Mouse (Mus musculus): ENCODE measurements around the gene Sipa1l3. TPM values are rescaled to one million over a fixed set of nuclear protein-coding genes. Genes with fewer than 3 reads are reported as not detected.

Sipa1l3 gene
- total RNA-seq, 2 experiments from 2014 or later, result 55.0 to 60.7 TPM

- intact Hi-C loops (cut with DNase I), result no loop called here
Observed at GRCm38 (mm10) chr7:29355406-29355805, 163.0 kb downstream of the Sipa1l3 start.

GRCm38 (mm10) chr7:29354161-29354560 lies 164.3 kb downstream of the Sipa1l3 start:
- intact Hi-C loops (cut with DNase I), result no loop called here
- DNase-seq (ENCODE audit: low spot score in 2 of 2), result peak in 1 of 2 experiments; percentile 57

More at GRCm38 (mm10) chr7:29355406-29355805, 163.0 kb downstream of the Sipa1l3 start:
- DNase-seq (ENCODE audit: low spot score in 2 of 2), result no peak

DNA sequence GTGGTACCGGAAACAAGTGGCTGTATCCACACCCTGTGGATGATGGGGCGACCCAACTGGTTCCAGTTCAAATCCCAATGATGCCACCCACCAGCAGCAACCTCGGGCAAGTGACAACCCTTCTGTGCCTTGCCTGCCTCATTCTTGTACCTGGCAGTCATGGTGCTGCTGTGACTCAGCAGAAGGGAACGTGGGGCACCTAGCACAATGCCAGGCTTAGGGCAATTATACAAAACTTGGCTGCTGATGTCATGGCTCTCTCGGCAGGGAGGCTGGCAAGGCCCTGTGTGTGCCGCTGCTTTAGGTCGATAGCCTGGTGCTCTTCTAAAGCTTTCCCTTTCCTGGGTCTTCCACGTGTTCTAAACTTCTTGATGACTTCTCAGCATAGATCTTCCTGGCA lies 166.2 kb downstream of the Sipa1l3 start:
- intact Hi-C loops (cut with DNase I), result no loop called here
- DNase-seq (ENCODE audit: low spot score in 2 of 2), result no peak

DNA sequence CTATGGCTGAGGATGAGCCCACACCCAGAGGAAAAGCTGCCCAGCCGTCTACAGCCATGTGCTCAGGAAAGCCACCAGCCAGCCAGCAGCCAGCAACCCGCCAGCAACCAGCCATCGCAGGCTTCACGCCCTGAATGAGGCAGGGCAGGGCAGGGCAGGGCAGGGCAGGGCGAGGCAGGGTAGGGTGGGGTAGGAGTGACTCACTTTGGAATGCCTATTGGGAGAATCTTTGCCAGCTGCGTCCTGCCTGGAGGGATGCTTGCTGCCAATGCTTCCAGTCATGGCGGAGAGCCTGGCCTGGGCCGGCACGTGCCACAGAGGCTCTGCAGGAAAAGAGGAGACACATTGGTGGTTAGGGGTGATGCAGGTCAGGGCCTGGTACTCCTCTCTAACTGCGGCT lies 168.0 kb downstream of the Sipa1l3 start:
- DNase-seq (ENCODE audit: low spot score in 2 of 2), result no peak
- intact Hi-C loops (cut with DNase I), result no loop called here

GRCm38 (mm10) chr7:29346212-29346611 lies 172.2 kb downstream of the Sipa1l3 start:
- peak in 1 of 2 experiments; percentile 59 for DNase-seq (ENCODE audit: low spot score in 2 of 2)
- intact Hi-C loops (cut with DNase I), result no loop called here

GRCm38 (mm10) chr7:29345534-29345933 lies 172.9 kb downstream of the Sipa1l3 start:
- DNase-seq (ENCODE audit: low spot score in 2 of 2), result no peak
- intact Hi-C loops (cut with DNase I), result no loop called here

GRCm38 (mm10) chr7:29343746-29344145 lies 174.7 kb downstream of the Sipa1l3 start:
- no peak for DNase-seq (ENCODE audit: low spot score in 2 of 2)
- intact Hi-C loops (cut with DNase I), result no loop called here

GRCm38 (mm10) chr7:29342489-29343092 lies 175.8 kb downstream of the Sipa1l3 start:
- no peak for DNase-seq (ENCODE audit: low spot score in 2 of 2)

DNA sequence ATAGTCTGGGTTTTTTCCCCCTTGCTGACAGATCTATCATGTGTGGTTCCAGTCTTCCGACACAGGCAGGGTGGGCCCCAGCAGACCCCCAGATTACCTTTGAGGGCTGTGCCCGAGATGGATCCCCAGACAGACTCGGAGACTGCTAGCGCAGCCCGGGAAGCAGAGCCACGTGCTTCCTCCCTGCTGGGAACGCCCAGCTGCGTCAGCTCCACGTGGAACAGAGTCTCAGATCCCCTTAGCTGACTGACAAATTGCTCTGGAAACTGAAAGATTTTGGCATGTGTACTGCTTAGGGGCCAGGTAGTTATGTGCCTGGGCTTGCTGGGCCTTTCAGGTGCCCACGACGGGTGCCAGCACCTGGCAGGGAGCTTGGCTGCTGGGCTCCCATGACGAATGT lies 176.7 kb downstream of the Sipa1l3 start:
- intact Hi-C loops (cut with DNase I), result no loop called here
- DNase-seq (ENCODE audit: low spot score in 2 of 2), result no peak

More at GRCm38 (mm10) chr7:29342489-29343092, 175.8 kb downstream of the Sipa1l3 start:
- intact Hi-C loops (cut with DNase I), result no loop called here

DNA sequence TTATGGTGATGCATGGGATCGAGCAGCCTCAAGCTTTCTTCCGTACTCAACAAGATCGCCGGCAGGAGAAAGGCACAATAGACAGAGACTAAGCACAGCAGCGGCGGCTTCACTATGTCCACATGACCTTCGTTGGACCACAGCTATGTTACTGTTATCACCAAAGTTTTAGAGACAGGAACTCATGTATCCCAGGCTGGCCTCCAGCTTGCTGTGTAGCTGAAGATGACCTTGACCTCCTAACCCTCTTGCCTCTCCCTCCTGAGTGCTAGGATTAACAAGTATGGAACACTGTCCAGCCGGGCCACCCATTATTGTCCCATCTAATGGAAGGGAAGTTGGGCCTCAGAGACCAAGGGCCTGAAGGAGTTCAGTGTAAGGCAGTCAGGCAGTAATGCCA lies 177.6 kb downstream of the Sipa1l3 start:
- no peak for DNase-seq (ENCODE audit: low spot score in 2 of 2)

DNA sequence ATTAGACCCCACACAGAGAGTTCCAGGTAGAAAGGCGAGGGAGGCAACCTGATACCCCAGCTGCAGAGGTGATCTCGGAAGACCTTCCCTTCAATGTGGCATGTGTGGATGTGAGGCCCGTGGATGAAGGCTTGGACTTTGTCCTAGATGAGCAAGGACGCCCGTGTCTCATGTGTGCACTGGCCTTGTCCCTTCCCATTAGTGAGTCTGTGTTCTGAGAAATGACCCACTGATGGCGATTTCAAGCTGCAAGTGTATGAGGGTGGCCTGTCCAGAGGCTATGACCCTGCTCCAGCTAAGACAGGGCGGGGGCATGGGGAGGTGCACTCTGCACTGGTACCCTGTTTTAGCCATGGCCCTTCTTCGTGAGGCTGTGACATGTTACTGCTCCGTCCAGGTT lies 178.2 kb downstream of the Sipa1l3 start:
- intact Hi-C loops (cut with DNase I), result no loop called here
- DNase-seq (ENCODE audit: low spot score in 2 of 2), result no peak

More for the DNA sequence above, 177.6 kb downstream of the Sipa1l3 start:
- intact Hi-C loops (cut with DNase I), result no loop called here

DNA sequence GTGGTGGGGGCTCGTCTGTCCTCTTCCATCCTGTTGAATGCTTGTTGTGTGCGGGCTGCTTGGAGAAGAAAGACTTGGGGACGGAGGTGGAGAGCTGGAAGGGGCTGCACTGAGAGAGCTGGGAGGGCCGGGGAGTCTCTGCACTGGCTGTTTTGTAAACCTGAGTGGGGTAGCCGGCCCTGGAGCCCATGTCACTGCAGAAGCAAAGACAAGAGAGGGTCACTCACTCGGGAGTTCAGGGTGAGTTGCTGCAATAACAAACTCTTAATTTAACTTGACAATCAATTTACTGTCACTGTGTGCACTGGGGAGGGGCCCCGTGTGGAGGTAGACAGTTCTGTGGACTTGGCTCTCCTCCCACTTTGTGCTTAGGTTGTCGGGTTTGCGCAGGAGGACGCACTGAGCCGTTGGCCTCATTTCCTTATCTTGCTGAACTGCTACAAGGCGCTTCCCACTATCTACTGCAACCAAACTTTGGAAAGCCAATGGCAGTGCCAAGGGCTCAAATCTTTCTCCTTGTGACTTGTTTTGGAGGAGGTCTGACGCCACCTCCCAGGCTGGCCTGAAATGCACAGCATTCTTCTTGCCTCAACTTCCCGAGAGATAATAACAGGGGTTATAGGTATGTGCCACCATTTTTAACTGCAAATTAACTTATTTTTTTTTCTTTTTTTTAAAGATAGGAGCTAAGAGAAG lies 179.3 kb downstream of the Sipa1l3 start:
- no peak for DNase-seq (ENCODE audit: low spot score in 2 of 2)
- intact Hi-C loops (cut with DNase I), result no loop called here

- DNase-seq (ENCODE audit: low spot score in 2 of 2), result no peak
- intact Hi-C loops (cut with DNase I), result no loop called here
Observed at GRCm38 (mm10) chr7:29338351-29338919, 180.0 kb downstream of the Sipa1l3 start.

DNA sequence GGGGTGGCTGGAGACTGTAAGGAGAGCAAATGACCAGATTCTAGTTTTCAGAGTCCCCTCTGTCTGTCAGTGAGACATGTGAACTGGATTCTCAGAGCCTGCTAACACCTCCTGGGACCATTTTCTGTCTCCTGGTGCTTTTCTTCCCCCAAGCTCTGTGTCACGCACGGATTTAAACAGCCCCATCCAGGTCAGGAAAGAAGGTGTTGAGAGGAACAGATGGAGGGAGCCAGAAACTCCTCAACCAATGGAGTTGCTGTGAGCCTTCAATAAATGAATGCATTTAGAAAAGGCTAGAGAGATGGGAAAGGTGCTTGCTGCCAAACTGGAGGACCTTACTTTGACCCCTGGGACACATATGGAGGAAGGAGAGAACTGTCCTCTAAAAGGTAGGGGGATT lies 180.7 kb downstream of the Sipa1l3 start:
- peak in 1 of 2 experiments; percentile 50 for DNase-seq (ENCODE audit: low spot score in 2 of 2)
- intact Hi-C loops (cut with DNase I), result no loop called here

GRCm38 (mm10) chr7:29336795-29337319 lies 181.6 kb downstream of the Sipa1l3 start:
- no peak for DNase-seq (ENCODE audit: low spot score in 2 of 2)
- intact Hi-C loops (cut with DNase I), result no loop called here

DNA sequence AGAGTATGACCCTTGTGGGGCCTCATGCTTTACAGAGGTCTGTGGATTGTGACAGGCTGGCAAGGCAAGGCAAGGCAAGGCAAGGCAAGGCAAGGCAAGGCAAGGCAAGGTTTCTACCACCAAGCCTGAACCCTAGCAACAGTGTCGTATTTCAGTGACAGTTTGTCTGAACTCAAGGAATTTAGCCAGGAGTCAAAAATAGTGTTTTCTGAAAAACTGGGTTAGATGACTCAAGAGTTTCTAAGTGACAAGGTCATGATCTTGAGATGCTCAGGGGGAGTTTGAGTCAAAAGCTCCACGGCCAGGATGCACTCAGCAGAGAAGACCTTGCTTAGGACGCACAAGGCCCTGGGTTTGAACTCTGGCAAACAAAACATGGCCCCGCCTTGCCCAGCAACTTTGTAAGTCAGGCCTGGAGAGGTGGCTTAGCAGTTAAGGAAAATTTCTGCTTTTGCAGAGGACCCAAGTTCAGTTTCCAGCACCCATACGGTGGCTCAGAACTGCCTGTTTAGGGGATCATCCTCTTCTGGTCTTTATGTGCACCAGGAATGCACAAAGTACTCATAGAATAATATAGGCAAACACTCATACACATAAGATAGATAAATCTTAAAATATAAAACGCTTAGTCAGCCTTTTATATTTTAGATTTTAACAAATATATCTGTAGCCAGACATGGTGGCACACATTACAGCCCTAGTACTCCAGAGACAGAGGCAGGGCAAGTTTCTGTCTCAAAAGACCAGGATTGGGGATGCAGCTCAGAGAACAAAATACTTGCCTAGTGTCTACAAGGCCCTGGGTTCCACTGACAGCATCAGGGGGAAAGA lies 182.4 kb downstream of the Sipa1l3 start:
- no peak for DNase-seq (ENCODE audit: low spot score in 2 of 2)
- intact Hi-C loops (cut with DNase I), result no loop called here

GRCm38 (mm10) chr7:29335276-29335675 lies 183.2 kb downstream of the Sipa1l3 start:
- intact Hi-C loops (cut with DNase I), result no loop called here
- DNase-seq (ENCODE audit: low spot score in 2 of 2), result no peak

- DNase-seq (ENCODE audit: low spot score in 2 of 2), result no peak
- intact Hi-C loops (cut with DNase I), result no loop called here
Observed at GRCm38 (mm10) chr7:29334156-29334555, 184.3 kb downstream of the Sipa1l3 start.

DNA sequence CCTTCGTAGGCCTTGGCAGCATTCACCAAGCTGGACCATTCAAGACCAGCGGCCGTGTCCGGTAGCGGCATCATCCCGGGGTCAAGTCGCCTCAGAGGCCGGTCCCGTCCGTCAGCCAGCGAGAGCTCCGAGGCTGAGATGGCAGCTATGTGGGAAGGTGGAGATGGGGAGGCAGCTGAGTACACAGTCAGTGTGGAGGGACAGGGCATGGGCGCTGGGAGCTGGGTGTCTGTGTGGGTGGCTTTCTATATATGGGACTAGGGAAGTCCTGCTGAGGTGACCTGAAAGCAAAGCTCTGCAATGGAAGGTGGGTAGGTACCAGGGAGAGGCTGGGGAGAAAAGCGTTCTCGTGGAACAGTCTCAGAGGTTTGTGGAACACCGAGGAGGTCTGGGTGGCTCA lies 189.5 kb downstream of the Sipa1l3 start:
- peak in 1 of 2 experiments; percentile 61 for DNase-seq (ENCODE audit: low spot score in 2 of 2)
- intact Hi-C loops (cut with DNase I), result no loop called here

- intact Hi-C loops (cut with DNase I), result no loop called here
- DNase-seq (ENCODE audit: low spot score in 2 of 2), result no peak
Observed at GRCm38 (mm10) chr7:29327087-29327486, 191.4 kb downstream of the Sipa1l3 start.
